Mouse (Mus musculus) right cerebral cortex, postnatal 36 days (tissue): Measurements from ENCODE around the gene Mroh2a.
"Not testable (repeated sequence)": the region's sequence is repeated elsewhere in the genome, so short reads cannot be mapped to it uniquely, and the experiment has no call there.

ENCODE experiments used
- DNase-seq, 2 experiments: peaks; one replicate each; pipeline ENCODE4 v3.0.0; 2022; ENCODE audit warnings: low spot score in 2 of 2, mixed read lengths in 1 of 2

The Mroh2a gene

DNA sequence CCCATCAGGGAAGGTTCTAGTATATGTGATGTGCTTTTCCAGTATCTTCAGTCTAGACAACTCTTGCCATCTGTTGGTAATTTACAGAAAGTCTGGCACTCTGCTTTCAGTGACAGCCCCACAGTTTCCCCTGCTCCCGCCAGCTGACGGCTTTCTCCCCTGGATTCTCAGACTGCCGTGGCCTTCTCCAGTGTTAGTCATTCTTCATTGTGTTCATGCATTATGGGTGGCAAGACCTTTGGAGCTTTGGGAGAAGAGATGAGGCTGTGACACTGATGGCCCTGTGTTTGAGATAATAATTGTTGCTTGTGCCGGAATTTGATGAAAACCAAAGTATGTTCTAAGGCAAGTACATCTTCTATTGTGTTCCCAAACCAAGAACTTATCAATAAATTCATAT is 8.2 kb upstream of the Mroh2a start:
- DNase-seq, result no peak

DNA sequence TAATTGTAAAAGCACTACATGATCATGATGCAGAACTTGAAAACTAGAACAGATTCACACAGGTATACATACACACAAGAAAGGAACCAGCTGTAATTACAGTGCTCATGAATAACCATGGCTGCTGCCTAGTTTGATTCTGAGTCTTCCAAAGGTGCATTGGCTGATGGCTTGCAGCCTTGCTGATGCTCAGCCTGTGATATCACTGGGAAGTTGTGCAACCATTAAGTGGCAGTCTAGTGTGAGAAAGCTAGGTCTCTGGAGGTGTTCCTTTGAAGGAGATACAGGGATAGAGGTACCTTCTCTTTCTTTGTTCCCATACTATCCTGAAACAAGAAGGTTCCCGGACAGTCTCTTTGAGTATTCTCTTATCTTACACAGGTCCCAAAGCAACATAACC is 7.7 kb upstream of the Mroh2a start:
- DNase-seq, result no peak

DNA sequence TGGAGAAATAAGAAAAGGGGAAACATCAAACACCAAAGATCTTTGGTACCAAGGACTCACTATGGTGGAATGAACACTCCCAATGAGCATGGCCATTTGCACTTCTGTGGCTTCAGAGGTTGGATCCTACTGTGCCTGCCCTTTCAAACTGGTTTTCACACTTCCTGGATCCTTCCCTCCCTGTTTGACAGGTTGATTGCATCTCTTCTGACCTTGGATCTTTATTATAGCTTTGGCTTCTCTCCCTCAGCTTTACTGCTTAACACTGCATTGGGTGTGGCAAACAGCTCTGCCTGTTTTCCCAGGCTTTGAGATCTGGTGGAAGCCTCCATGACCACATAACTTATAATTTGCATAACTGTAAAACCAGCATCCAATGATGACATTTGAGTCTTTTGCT is 6.5 kb upstream of the Mroh2a start:
- no peak for DNase-seq

DNA sequence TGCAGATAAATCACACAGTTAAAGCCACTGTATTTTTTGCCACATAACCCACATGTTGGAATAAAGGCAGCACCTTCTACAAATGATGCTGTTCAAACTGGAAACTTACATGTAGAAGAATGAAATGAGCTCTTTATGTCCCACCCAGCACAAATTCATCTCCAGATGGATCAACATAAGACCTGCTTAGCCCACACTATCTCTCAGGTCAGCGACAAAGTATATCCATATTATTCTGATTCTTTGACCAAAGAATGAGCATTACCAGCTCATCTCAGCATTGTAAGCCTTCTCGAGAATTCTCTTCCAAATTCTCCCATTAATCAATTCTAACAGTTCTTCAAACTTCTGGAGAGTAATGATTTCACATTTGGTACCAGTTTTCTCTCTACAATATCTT is 4.6 kb upstream of the Mroh2a start:
- DNase-seq, result no peak

DNA sequence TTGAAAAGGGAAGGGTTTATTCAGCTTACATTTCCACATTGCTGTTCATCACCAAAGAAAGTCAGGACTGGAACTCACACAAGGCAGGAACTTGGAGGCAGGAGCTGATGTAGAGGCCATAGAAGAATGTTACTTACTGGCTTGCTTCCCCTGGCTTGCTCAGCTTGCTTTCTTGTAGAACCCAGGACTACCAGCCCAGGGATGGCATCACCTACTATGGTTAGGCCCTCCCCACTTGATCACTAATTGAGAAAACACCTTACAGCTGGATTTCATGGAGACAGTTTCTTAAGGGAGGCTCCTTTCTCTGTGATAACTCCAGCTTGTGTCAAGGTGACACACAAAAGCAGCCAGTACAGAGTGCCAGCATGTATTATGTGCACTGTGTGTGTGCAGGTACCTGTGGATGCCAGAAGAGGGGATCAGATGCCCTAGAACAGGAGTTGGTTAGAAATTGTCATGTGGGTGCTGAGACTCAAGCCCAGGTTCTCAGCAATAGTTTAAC is 3.7 kb upstream of the Mroh2a start:
- not testable (repeated sequence) for DNase-seq

DNA sequence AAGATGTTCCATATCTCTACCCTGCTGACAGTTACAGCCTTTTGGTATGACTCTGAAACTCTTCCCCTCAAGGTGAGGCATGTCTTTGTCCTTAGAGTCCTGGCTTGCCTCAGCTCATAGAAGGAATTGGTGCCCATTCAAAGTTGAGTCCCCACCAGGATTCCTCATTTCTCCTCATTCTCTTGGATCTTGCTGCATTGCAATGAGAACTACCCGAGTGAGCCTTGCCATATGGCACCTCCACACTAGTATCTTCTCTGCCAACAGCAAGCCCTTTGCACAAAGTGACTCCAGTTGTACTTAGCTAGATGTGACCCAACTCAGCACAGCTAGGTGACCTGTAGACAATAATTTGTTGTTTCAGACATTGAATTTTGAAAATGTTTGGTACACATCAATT is 3.2 kb upstream of the Mroh2a start:
- no peak for DNase-seq

DNA sequence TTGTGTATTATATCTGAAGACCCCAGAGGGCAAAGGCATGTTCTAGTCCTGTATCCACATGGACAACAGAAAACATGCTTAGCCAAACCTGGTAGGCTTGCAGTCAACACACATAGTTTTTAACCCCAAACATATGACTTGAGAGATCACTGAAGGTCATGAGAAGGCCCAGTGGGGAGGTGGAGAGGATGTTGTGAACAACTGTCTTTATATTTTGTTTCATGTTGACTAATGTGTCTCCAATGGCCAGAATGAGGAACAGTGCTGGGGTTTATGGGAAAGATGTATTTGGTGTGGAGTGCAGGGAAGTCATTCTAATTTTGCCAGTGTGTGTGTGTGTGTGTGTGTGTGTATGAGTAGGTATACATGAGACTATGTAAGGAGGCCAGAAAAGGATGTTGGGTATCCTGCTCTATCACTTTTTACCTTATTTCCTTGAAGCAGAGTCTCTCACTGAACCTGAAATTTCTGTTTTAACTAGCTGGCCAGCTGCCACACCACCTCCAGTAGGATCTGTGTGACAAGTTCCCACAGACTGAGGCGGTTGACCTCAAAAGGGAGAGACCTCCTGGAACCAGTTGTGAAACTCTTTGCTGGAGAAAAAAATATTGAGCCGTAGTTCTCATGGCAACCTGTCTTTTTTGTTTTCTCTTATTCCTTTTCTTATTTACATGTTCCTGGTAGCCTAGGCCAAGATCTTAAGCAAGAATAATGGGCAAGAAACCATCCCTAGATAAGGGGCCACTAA is 2.6 kb upstream of the Mroh2a start:
- no peak for DNase-seq

DNA sequence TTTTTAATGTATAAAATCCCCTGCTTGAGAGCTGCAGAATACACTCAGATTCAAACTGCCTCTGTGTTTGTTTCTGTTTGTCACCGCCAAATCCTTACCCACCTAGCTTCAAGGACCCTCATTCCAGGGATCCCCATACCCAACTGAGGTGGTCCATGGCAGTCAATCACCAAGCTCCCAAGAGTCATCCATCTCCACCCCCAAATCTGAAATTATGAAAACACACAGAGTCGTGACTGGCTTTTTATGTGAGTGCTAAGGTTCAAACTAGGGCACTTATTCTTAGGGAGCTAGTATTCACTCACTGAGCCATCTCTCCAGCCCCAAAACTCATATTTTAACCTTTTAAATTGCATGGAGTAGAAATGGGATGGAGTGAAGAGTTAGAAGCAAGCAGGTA is 1.5 kb upstream of the Mroh2a start:
- not testable (repeated sequence) for DNase-seq

DNA sequence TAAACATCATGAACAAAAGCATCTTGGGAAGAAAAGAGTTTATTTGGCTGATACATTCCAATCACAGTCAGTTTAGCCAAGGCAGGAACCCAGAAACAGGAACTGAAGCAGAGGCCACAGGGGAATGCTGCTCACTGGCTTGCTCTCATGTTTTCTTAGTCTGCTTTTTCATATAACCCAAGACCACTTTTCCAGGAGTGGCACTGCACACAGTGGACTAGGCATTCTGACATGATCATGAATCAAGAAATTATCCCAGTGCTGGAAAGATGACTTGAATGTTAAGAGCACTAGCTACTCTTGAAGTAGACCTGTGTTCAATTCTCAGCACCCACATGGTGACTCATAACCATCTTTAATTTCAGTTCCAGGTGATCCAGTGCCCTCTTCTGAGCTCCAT is 1.0 kb upstream of the Mroh2a start:
- DNase-seq, result no peak

DNA sequence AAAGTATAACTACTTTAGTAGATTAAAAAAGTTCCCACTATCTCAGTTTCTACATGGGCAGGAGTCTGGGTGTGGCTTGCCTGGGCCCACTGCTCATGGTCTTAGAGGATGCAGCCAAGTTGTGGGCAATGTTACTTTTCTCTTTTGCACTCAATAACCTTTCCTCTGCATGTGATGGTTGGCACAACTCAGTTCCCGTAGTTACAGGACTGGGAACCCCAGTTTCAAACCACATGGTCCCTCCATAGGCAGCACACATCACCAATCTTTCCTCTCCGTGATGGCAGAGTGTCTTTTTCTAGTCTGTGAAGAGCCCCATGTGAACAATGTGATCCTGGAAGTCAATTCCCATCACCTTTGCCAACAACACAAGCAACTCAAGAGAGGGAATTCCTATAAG is 696 bp downstream of the Mroh2a start:
- no peak for DNase-seq

DNA sequence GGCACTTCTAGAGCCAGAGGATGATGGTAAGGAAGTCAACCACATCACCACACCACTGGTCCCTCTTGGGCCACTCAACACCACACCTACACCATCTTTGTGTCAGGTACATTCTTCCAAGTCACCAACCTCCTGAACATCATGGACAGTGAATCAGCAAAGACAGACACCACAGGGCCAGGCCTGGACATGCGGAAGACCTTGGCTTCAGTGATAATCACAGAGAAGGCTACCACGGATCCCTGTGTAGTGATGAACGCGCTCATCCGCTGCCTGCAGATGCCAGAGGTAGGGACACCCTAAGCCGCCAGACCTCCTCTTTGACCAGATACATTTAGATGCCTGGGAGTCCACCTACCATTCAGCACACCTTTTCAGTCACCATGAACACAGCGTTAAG is 1.3 kb downstream of the Mroh2a start:
- no peak for DNase-seq

DNA sequence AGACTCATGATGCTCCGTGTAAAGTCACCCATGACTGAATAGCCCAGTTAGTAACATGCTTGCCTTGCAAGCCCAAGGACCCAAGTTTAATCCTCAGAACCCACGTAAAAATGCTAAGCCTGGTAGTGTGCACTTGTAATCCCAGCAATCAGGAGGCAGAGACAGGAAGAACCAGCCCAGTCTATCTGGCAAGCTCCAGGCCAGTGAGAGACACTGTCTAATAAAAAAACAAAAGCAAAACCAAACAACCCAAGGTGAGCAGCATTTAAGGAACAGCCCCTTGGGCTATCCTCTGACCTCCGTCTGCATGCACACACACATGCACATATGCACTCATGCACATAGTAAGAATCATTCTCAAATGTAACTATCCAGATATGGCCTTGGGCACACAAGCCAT is 2.8 kb downstream of the Mroh2a start:
- no peak for DNase-seq

DNA sequence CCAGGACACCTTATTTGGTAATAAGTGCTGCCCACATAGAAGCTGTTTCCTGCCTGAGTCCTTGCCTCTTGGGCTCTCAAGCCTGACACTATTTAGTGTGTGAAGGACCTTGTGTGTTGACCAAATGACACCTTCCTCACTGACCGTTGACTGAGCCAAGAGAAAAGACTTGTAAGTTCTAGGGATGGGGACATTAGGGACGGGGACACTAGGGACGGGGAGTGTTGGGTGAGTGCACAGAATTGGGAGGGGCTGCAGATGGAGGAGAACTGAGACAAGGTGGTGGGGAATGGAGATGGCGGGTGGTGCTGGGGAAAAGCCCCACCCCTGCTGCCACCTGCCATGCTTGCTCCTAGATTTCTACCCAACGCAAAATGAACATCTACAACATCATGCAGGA is 3.2 kb downstream of the Mroh2a start:
- no peak for DNase-seq

DNA sequence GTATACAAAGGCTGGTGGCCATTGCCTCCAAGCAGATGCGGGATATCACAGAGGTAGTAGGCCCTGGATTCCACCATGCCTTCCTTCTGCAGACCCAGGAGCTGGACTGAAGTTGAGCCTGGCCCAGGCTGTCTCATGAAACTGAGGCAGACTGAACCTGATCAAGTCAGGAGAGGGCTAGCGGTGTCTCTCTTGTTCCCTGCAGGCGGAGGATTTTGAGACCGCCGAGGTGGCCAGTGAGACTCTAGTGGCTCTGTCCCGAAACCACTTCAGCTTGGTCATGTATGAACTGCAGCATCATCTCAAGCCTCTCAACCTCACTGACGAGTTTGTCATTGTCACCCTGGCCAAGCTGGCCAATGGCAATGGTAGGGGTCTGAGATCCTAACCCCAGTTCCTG is 3.6 kb downstream of the Mroh2a start:
- no peak for DNase-seq

DNA sequence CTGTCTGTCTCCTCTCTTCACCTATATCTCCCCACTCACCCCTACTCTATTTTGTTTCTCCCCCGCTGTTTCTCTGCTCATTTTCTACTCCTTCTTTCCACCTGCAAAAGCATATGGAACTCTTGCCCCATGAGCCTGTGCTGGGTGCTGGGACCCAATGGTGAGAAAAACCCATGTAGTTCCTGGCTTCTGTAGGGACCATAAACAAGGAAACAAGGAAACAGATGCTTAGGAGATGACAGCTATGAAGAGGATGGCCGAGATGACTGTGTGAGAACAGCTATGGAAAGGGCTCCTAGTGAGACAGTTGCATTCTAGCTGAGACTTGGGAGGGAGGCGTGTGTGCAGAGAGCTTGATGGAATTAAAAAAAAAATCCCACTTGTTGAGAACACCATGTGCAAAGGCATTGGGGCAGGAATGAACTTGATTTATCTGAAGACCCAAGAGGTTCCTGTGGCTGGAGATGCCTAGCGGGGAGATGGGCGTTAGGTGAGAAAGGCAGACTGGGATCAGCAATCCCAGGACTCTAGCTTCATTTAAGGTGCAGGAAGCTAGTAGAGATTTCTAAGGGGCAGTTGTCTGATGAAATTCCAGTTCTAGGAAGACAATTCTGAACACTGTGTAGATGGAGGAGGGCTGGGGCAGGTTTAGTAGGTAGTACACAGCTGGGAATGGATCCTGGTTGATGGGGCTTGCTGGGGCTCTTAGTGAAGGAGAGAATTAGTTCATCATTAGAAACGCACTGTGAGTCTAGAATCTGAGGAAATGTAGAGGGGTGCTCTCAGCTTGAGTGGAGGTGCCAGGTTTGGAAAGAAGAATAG is 4.4 kb downstream of the Mroh2a start:
- DNase-seq, result no peak

DNA sequence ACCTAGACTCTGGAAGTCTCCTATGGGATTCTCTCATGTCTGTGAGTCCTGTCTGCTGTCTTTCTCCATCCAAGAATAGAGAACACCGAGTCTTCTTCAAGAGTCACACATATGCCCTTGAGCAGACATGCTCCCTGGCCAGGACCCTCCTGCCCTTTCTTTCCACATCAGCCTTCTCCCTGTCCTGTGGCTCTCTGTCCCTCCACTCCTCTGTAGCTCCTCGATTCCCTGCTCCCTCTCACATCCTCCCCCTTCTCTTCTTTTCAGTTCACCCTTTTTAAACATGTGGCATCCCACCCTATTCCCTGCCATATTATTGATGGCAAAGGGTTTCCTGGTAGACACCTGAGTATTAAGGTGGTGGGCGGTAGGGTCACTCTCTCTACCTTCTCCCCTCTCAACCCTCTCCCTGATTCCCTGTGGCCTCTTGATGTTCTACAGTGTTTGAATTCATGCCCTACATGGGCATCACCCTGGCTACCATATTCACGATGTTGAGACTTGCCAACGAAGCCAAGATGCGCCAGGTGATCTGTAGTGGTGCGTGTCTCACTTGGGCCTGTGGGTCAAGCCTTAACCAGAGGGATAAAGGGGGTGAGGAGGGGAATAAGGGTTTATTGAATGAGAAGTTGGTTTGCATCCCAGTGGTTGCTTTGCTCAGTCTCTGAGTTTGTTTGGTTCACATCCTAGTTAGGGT is 5.2 kb downstream of the Mroh2a start:
- DNase-seq, result no peak

DNA sequence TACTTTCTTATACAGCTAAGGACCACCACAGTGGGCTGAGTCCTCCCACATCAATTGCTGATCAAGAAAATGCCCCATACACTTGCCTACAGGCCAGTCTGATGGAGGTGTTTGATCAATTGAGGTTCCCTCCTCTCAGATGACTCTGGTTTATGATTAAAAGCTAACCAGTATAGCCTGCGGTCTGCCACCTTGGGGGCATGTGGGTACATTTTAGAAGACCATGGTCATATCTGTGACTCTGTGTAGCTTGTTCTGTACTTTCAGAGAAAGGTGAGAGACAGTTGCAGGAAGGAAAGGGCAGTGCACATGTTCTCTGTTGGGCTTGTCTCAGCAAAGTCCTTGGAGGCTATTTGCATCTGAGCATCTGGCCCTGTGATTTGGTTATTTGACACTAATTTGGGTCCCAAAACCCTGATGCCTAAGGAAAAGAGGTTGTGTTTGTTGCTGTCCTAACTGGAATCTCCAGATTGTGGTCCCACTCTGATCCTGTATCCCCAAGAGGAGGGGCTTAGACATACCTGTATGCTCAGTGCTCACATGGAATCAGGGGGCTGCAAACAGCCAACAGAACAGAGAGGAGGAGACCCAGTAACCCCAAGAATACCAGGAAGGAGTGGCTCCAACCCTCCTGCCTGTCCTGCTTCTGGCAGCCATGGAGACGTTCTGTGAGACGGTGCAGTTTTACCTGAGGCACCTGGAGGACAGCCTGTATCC is 6.0 kb downstream of the Mroh2a start:
- no peak for DNase-seq

DNA sequence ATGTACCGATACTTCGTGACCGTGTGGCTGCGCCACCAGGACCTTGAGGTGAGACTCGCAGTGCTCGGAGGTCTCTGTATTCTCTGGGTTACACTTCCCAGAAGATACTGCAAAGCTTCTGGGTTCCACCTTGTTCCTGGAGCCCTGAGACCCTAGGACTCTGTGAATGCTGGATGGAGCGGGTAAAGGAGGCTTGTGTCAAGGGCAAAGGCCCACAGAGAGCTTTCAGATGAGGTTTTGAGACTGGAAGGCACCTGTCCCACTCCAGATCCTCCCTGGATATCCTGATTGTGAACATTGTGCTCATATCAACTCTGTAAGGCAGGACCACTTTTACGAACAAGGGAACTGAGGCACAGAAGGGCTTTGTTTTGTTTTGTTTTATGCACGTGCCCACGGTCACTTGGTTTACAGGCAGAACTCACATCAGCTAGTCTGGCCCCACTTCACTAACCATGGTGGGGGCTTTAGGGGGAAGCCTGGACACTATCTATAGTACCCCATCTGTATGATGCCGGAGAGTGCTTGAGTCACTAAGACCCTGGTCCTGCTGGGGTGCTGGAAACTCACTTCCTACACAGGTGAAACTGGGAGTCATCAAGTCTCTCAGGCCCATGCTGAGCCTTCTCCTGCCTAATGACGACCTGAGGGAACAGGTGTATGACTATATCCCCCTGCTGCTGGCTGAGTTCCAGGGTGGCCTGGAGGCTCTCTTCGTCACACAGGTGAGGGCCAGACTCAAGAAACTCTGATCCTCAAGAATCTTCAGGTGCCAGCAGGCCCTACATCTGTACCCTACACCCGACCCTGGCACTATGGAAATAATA is 6.8 kb downstream of the Mroh2a start:
- no peak for DNase-seq

DNA sequence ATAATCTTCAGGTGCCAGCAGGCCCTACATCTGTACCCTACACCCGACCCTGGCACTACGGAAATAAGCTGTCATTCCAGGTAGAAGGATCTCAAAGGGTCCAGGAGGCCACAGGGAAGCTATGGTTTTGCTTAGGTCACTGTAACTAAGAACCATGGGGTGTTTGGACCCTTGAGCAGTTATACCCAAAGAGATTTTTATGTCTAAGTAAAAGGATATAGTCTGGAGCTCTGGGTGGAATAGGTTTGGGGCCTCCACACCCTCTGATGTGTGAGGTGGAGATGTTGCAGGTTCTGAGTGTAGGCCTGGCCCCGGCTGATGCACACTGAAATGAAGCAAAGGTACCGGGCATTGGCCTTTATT is 7.4 kb downstream of the Mroh2a start:
- DNase-seq, result no peak

DNA sequence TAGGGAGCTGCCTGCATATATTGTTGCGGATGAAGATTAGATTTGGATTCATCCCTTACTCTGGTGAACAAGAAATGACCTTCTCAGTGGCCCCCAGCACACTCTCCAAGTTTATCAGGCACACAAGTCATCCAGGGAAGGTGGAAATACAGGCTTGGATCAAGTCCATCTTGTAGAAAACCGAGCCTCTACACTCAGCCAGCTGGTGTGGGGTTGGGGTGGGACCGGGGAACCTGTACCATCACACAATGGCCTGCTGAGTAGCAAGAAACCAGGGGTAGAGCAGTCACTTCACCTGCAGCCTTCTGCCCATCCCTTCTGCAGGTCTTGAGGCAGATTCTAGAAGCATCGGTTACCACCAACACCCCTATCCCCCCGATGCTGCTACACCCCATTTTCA is 7.9 kb downstream of the Mroh2a start:
- no peak for DNase-seq
